Mouse (Mus musculus) bone marrow, adult 2 months (tissue): ENCODE data around the gene Ptov1. TPM values are rescaled to one million over a fixed set of nuclear protein-coding genes. Genes with fewer than 3 reads are reported as not detected.

Experiments
- H3K27ac ChIP-seq: fragments of 200-500 bp; 2 replicates; pipeline ENCODE4 v1.5.1; 2012; ENCODE audit warnings: low read depth, mild to moderate bottlenecking, control low read depth, inconsistent platforms, low read length; ENCODE audit not compliant: control insufficient read depth, poor library complexity, insufficient read depth
- H3K4me1 ChIP-seq: fragments of 200-500 bp; 2 replicates; pipeline ENCODE4 v1.6.1; 2011; ENCODE audit warnings: low read length; ENCODE audit not compliant: control insufficient read depth, insufficient read depth
- H3K4me3 ChIP-seq: fragments of 200-500 bp; replicated peaks from 2 replicates; pipeline ENCODE3; 2011; ENCODE audit warnings: mild to moderate bottlenecking, low read depth, low read length, control low read depth; ENCODE audit not compliant: control insufficient read depth
- CTCF ChIP-seq: fragments of 200-500 bp; IDR thresholded peaks from 2 replicates; pipeline ENCODE4 v1.5.1; 2011; ENCODE audit warnings: low read length, control low read depth; ENCODE audit not compliant: control insufficient read depth, insufficient read depth
- POLR2A ChIP-seq: fragments of 200-500 bp; IDR thresholded peaks from 2 replicates; pipeline ENCODE4 v1.6.1; 2011; ENCODE audit warnings: low read depth, mild to moderate bottlenecking, control low read depth, low read length, borderline replicate concordance; ENCODE audit not compliant: control insufficient read depth
- WGBS: fragments of 180-500 bp; shearing (Covaris S2); methylation state at CpG from one replicate; pipeline ENCODE4 v1.1.7; 2018; 5-methylcytosine and 5-hydroxymethylcytosine counted together
- polyA plus RNA-seq: library from polyadenylated mRNA; stranded (reverse); fragments of >200 nt; gene quantifications from 2 replicates; pipeline ENCODE4 v1.2.4, GENCODE M21; 2011; ENCODE audit warnings: low replicate concordance; ENCODE audit not compliant: missing spikeins, insufficient read depth, insufficient read length

Gene Ptov1
- polyA plus RNA-seq, 1 experiment = 96.4 TPM

DNA sequence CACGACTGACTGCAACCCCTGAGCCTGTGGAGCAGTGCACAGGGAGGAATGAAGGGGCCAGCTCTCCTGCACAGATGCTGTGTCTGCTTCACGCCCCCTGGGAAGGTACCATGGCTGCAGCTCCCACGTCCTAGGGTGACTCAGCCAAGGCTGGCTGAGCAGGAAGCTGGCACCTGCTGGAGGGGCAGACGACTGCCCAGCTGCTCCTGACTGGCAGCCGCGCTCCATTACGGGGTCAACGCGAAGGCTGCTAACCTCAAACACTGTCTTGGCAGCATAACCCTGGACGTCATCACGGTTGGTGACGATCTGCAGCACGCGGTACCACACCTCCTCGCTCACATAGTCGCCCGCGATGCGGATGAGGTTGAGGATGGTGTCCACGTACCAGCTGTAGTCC lies 35.8 kb upstream of the Ptov1 start:
- Histone ChIP-seq H3K27ac (no peak overlapping the region), H3K4me1 (no peaks in the 10 kb centered on the region; the same call in 1 of the 2 replicates), H3K4me3 (no peak overlapping the region)
- TF ChIP-seq POLR2A (no peak), CTCF (no peak)
- WGBS = 87% methylated on average over 20 of the region's 20 CpGs

DNA sequence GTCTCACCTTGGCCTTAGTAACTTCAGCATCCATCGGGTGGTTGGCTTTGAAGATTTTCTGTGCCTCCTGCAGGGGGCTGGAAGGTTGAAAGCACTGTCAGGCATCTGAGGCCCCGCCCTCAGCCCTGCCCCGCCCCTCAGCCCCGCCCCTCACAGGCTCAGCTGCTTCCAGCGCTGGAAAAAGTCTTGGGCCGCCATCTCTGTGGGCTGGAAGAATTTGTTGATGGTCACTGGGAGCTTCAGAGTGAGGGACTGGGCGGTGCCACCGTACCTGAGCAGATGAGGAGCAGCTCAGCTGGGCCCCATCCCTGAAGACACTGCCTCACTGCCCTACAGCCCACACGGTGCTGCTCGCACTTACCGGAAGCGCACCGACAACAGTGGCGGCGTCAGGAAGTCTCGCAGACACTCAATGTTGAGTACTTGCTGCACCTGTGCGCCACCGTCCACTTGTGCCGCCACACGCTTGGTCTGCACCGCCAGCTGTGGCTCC lies 31.7 kb upstream of the Ptov1 start:
- Histone ChIP-seq H3K27ac (peak overlapping the region; percentile 67), H3K4me3 (peak overlapping the region; percentile 76), H3K4me1 (no peaks in the 10 kb centered on the region; the same call in 1 of the 2 replicates)
- TF ChIP-seq POLR2A = peak; percentile 52; the same call in 1 of the 2 replicates
- TF ChIP-seq CTCF = no peak
- WGBS = 20% methylated on average over 21 of the region's 21 CpGs

DNA sequence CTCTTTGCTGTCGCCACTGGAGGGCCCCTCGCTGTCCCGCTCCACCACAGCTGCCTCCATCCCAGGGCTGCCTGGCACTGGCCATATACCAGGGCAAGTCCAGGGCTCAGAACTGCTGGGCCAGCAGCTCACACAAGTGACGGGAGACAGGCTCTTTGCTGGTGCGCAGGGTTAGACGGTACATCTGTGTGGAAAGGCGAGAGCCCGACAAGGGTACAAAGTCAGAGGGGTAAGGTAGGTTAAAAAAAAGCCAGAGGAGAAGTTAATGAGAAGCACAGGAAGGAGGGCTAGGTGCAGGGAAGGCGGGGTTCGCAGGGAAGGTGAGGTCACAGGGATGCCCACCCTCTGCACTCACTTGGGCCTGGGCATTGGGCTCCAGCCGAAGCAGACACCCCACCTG lies 31.0 kb upstream of the Ptov1 start:
- H3K27ac ChIP-seq = no peak overlapping the region
- no peaks in the 10 kb centered on the region; the same call in 1 of the 2 replicates for H3K4me1 ChIP-seq
- WGBS = 89% methylated on average over 11 of the region's 11 CpGs
- no peak overlapping the region for H3K4me3 ChIP-seq
- TF ChIP-seq CTCF (no peak), POLR2A (0 out of 2 replicates have a peak, but pooled peaks have one; percentile 4)

DNA sequence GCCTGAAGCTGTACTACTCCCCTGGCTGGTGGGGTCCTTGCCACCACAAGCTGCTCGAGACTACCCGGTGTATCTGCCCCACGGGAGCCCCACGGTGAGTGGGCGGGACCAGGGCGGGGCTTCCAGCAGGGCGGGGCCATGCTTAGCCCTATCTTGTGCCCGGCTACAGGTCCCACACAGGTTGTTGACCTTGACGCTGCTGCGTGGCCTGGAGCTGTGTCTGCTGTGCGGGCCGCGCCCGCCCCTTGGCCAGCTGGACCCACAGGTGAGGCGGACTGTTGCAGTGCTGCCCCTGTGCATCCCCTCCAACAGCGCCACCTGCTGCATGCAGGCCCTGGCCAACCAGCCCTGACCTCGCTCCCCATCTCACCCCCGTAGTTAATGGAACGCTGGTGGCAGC lies 29.0 kb upstream of the Ptov1 start:
- WGBS = 64% methylated on average over 19 of the region's 19 CpGs
- Histone ChIP-seq H3K4me3 (no peak overlapping the region), H3K4me1 (no peaks in the 10 kb centered on the region; the same call in 1 of the 2 replicates), H3K27ac (no peak overlapping the region; the same call in 1 of the 2 replicates)
- no peak for TF ChIP-seq CTCF
- no peak for TF ChIP-seq POLR2A

DNA sequence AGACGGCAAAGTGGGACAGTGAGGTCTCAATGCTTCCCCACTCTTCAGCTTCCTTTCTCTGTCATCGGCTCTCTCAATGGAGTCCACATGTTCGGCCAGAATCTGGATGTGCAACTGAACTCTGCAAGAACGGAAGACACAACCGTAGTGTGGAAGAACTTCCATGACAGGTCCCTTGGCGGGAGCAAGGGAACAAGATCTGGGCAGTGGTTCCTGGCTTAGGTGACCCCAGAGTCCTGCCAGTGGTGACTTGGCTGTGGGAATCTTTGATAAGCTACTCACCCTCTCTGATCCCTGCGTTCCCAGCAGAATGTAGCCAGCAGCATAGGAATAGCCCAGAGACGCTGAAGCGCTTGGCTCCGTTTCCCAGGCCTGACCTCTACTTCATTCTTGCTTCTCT lies 26.9 kb upstream of the Ptov1 start:
- peak overlapping the region; percentile 46 for H3K27ac ChIP-seq
- H3K4me3 ChIP-seq = peak overlapping the region; percentile 69
- peaks cover 2% of the 10 kb centered on the region for H3K4me1 ChIP-seq
- whole genome bisulfite sequencing = 39% methylated on average over 10 of the region's 10 CpGs
- no peak for TF ChIP-seq POLR2A
- no peak for TF ChIP-seq CTCF

DNA sequence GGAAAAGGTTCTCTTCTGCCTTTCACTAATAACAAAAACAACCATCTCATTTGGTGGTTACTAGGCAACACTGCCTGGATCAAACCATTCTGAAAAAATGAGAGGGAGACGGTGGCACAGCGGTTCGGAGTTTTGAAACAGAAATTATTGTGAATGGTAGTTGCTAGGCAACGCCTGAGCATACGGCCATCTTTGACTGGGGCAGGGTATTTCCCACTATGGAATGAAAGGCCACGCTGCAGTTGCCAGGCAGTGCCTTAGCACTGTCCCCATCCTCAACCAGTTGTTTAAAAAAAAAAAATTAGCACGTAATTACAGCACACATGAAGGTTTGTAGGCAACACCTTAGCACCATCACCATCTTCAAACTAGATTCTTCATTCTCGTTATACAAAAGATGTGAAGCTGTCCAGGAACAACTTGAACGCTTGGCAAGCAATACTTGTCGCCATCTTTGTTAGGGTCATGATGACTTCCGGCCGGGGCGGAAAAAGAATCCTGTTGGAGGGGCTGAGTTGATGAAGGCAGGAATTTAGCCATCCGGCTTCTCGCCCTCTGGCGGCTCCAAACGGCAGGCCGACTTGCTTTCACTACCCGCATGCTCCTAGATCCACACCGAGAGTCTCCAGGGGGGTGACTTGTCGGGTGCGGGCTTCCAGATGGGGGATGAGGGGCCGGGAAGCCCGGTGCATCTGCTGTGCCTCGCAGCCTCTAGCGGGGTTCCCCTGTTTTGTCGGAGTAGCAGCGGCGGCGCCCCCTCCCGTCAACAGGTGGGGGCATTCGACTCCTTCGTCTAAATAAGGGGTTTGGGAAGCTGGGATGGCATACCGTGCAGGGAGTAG lies 26.2 kb upstream of the Ptov1 start, which contains the start of gene Fuz:
Fuz (plus strand) TSS at position 487 of the 842 bp plus-strand sequence.
- peaks cover 3% of the 10 kb centered on the region for H3K4me1 ChIP-seq
- peak; percentile 34; the same call in 1 of the 2 replicates for TF ChIP-seq CTCF
- TF ChIP-seq POLR2A = peak; percentile 38; the same call in 1 of the 2 replicates

DNA sequence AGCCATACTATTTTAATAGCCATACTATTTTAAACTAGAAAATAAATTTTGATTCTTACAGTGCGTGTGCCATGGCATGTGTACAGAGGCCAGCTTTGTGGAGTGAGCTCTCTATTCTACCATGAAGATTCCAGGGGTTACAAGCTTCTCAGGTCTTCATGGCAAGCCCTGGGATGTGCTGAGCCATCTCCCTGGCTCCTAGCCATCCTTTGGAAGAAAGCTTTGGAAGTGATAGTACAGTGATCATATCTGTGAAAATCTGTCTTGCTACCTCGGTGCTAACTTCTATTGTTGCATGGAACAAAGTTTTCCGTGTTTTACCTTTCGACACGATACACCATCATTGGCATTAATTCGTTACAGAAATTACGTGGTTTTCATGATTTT lies 25.6 kb upstream of the Ptov1 start:
- Histone ChIP-seq H3K4me3 (no peak overlapping the region), H3K27ac (no peak overlapping the region), H3K4me1 (peaks cover 3% of the 10 kb centered on the region)
- 44% methylated on average over 7 of the region's 7 CpGs for WGBS
- TF ChIP-seq CTCF (no peak), POLR2A (no peak)

More for the DNA sequence above, 26.2 kb upstream of the Ptov1 start, which contains the start of gene Fuz:
- WGBS = under 1% methylated on average over 34 of the region's 34 CpGs
- Histone ChIP-seq H3K27ac (peak within 1 kb of the TSS; percentile 46), H3K4me3 (peak within 1 kb of the TSS; percentile 69)

DNA sequence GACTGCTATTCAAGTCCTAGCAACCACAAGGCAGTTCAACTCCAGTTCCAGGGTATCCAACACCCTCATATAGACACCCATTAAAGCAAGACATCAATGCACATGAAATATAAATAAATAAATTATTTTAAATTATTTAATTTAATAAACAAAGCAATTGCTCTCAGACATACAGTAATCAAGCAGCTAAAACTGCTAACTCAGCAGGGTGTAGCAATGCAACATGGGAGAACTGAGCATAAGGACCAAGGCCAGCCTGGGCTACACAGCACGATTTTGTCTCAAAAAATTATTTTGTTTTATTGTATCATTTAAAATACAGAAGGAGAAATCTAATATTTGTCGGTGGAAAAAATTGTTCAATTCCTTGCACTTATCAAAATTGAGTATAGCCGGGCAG lies 24.6 kb upstream of the Ptov1 start:
- Histone ChIP-seq H3K4me1 (peaks cover 3% of the 10 kb centered on the region), H3K4me3 (no peak overlapping the region), H3K27ac (no peak overlapping the region)
- WGBS = 87% methylated on average over 3 of the region's 3 CpGs
- TF ChIP-seq POLR2A (no peak), CTCF (no peak)
